25 mouse cellular contexts compared by ENCODE assay signal in genomic region chr4:139007353-139007752, GRCm38 (mm10). TPM values are rescaled to one million over a fixed set of nuclear protein-coding genes. Genes with fewer than 3 reads are reported as not detected.
DNase-seq lines count a peak whose midpoint lies in the region; ATAC-seq and TF ChIP-seq lines count a peak whose summit lies in the region.
"Had no signal": no experiment of that assay in that cellular context is flagged by ENCODE, and none has a peak within 500 bp of the region (broad histone marks: within the 10 kb centered on the region; RNA-seq: fewer than 3 reads in every experiment).

No protein-coding gene starts in this region.

- no peak overlapping the region for H3K9ac ChIP-seq in intestine, embryonic 15.5 days
- H3K9ac ChIP-seq in stomach, postnatal 0 days (ENCODE audit: low read length): no peak overlapping the region
- H3K9ac ChIP-seq: hindbrain, embryonic 14.5 days had no signal

- peak; percentile 50 for ATAC-seq in intestine, embryonic 15.5 days
- peak; percentile 27; the same call in 1 of the 2 replicates for ATAC-seq in stomach, postnatal 0 days (ENCODE audit: low FRiP score, low TSS enrichment)
- no peak for ATAC-seq in erythroblast, adult 5-6 weeks (replicated peaks; ENCODE audit: low FRiP score, poor library complexity, severe bottlenecking)
- ATAC-seq: forebrain, embryonic 14.5 days had no signal

- peak overlapping the region; percentile 65 for H3K27ac ChIP-seq in intestine, embryonic 15.5 days
- H3K27ac ChIP-seq in small intestine, adult 2 months (ENCODE audit: insufficient read depth, low read depth, low read length): peak overlapping the region; percentile 94
- 0 out of 2 replicates have a peak overlapping the region, but pooled peaks have one; percentile 25 for H3K27ac ChIP-seq in stomach, postnatal 0 days (replicated peaks)
- H3K27ac ChIP-seq: embryonic facial prominence, embryonic 10.5 days; forebrain, embryonic 10.5 days; heart, embryonic 10.5 days; hindbrain, embryonic 14.5 days had no signal

- no peak for TF ChIP-seq CTCF in small intestine, adult 2 months (IDR thresholded peaks at IDR 0.05; ENCODE audit: extremely low read depth, insufficient read length, insufficient replicate concordance, low read depth, low read length)
- no peak for TF ChIP-seq CTCF in stomach, postnatal 0 days (IDR thresholded peaks at IDR 0.05; ENCODE audit: low read depth)

- WGBS in intestine, embryonic 15.5 days: 73% methylated on average over 3 of the region's 3 CpGs
- whole genome bisulfite sequencing in small intestine, adult 2 months: 44% methylated on average over 3 of the region's 3 CpGs
- 64% methylated on average over 3 of the region's 3 CpGs for WGBS in stomach, postnatal 0 days

- H3K4me3 ChIP-seq in intestine, embryonic 15.5 days (replicated peaks): no peak overlapping the region
- H3K4me3 ChIP-seq in small intestine, adult 2 months (ENCODE audit: low read depth, low read length): no peak overlapping the region
- H3K4me3 ChIP-seq in stomach, postnatal 0 days (ENCODE audit: low read depth, low read length): no peak overlapping the region
- H3K4me3 ChIP-seq: embryonic facial prominence, embryonic 10.5 days; erythroblast, embryonic 14.5 days; forebrain, embryonic 10.5 days; heart, embryonic 10.5 days had no signal

- no peaks in the 10 kb centered on the region for H3K36me3 ChIP-seq in intestine, embryonic 15.5 days
- peaks cover 8% of the 10 kb centered on the region for H3K36me3 ChIP-seq in small intestine, adult 2 months (ENCODE audit: control insufficient read depth, insufficient read depth, low read length)
- no peaks in the 10 kb centered on the region for H3K36me3 ChIP-seq in stomach, postnatal 0 days (ENCODE audit: control insufficient read depth, insufficient read depth, low read length)
- H3K36me3 ChIP-seq: embryonic facial prominence, embryonic 10.5 days; forebrain, embryonic 10.5 days; heart, embryonic 10.5 days had no signal

- DNase-seq in ES-CJ7 (ENCODE audit: low read depth, low spot score): peak; percentile 22
- peak; percentile 41 for DNase-seq in stomach, postnatal 0 days (ENCODE audit: low spot score)
- DNase-seq in urinary bladder, postnatal 10 days (ENCODE audit: low spot score): no peak
- DNase-seq in urinary bladder, postnatal 36 days (ENCODE audit: low spot score in 2 of 2): no peak
- DNase-seq: cerebellum, adult 11-12 months; cerebellum, adult 9-10 months; gastrocnemius, postnatal 10 days; heart, adult 18-20 months; heart, postnatal 10 days; heart, postnatal 4 days had no signal

- H3K27me3 ChIP-seq in intestine, embryonic 15.5 days (replicated peaks): no peaks in the 10 kb centered on the region
- H3K27me3 ChIP-seq in small intestine, adult 2 months (ENCODE audit: control insufficient read depth, insufficient read depth, low read length): no peaks in the 10 kb centered on the region
- no peaks in the 10 kb centered on the region for H3K27me3 ChIP-seq in stomach, postnatal 0 days (ENCODE audit: control insufficient read depth, insufficient read depth, low read length)
- H3K27me3 ChIP-seq: CH12.LX had no signal

- H3K9me3 ChIP-seq in intestine, embryonic 15.5 days: no peaks in the 10 kb centered on the region
- no peaks in the 10 kb centered on the region for H3K9me3 ChIP-seq in stomach, postnatal 0 days (ENCODE audit: control insufficient read depth, low read length)
- H3K9me3 ChIP-seq: embryonic facial prominence, embryonic 10.5 days; forebrain, embryonic 10.5 days; G1E; heart, embryonic 10.5 days had no signal

- no peak for TF ChIP-seq POLR2A in small intestine, adult 2 months (IDR thresholded peaks at IDR 0.05; ENCODE audit: low read depth, low read length)

- no peak overlapping the region for H3K4me2 ChIP-seq in intestine, embryonic 15.5 days (replicated peaks)
- H3K4me2 ChIP-seq in stomach, postnatal 0 days (replicated peaks; ENCODE audit: low read depth): no peak overlapping the region
- H3K4me2 ChIP-seq: hindbrain, embryonic 14.5 days had no signal

- no peak for TF ChIP-seq EP300 in stomach, postnatal 0 days (optimal IDR thresholded peaks at IDR 0.05)

- 0 out of 2 replicates have a peak, but pooled peaks cover 8% of the 10 kb centered on the region for H3K4me1 ChIP-seq in intestine, embryonic 15.5 days (replicated peaks)
- H3K4me1 ChIP-seq in small intestine, adult 2 months (ENCODE audit: control insufficient read depth, insufficient read depth, insufficient read length, low read length): peaks cover 47% of the 10 kb centered on the region
- H3K4me1 ChIP-seq in stomach, postnatal 0 days (replicated peaks; ENCODE audit: control insufficient read depth, insufficient read depth): no peaks in the 10 kb centered on the region

RNA-seq across cellular contexts. Expression of gene Tmco4, which starts 34.7 kb away (rescaled TPM):
- 14.1 and 14.3 TPM in 2 replicates for polyA plus RNA-seq in intestine, embryonic 15.5 days (2015; fragmentation: Nextera tagmentation; extraction: Ambion mirVana)
- 23.2 and 34.2 TPM in 2 replicates for polyA plus RNA-seq in small intestine, adult 2 months (2012; rRNA removed)
- 10.3 and 10.8 TPM in 2 replicates for polyA plus RNA-seq in stomach, postnatal 0 days (2015; fragmentation: Nextera tagmentation; extraction: Ambion mirVana)
- 0.19 and 0.42 TPM in 2 replicates for total RNA-seq in erythroblast, adult 5-6 weeks (2015; ENCODE audit: low replicate concordance)
- 1.4 and 2.5 TPM in 2 replicates for total RNA-seq in erythroblast, adult 5-6 weeks (2017; ENCODE audit: low replicate concordance)

RNA-seq across cellular contexts. Expression of gene Rnf186, which starts 40.4 kb away (rescaled TPM):
- polyA plus RNA-seq in intestine, embryonic 15.5 days (2015; fragmentation: Nextera tagmentation; extraction: Ambion mirVana): 79.5 and 98.0 TPM in 2 replicates
- 309 and 461 TPM in 2 replicates for polyA plus RNA-seq in small intestine, adult 2 months (2012; rRNA removed)
- polyA plus RNA-seq in stomach, postnatal 0 days (2015; fragmentation: Nextera tagmentation; extraction: Ambion mirVana): 17.6 and 24.8 TPM in 2 replicates
- not detected in 2 replicates for total RNA-seq in erythroblast, adult 5-6 weeks (2015; ENCODE audit: low replicate concordance)
- total RNA-seq in erythroblast, adult 5-6 weeks (2017; ENCODE audit: low replicate concordance): not detected in 2 replicates
- total RNA-seq: adrenal gland, postnatal 14 days; CH12.LX; gastrocnemius, postnatal 10 days; gastrocnemius, postnatal 4 days; heart, adult 18-20 months; heart, postnatal 10 days; heart, postnatal 4 days had no signal
- polyA plus RNA-seq: embryonic facial prominence, embryonic 10.5 days; embryonic facial prominence, embryonic 14.5 days; erythroblast, embryonic 14.5 days; forebrain, embryonic 10.5 days; forebrain, embryonic 14.5 days; G1E; heart, embryonic 14.5 days; hindbrain, embryonic 14.5 days had no signal

Comparison
In these comparisons a context has a peak if more than half of its experiments do, and no peak if none do; other contexts are left out.
1. DNase-seq: peak in ES-CJ7 (single experiment) and stomach, postnatal 0 days (single experiment); none in urinary bladder, postnatal 10 days (single experiment) and urinary bladder, postnatal 36 days (0 of 2).
2. H3K27ac ChIP-seq: peak in every context shown above with its lines; median percentile 94 in small intestine, adult 2 months; 65 in intestine, embryonic 15.5 days; 25 in stomach, postnatal 0 days.